Mouse (Mus musculus) ovary, postnatal 36 days (tissue): ENCODE results near the gene Fstl4.

Experiments used
- DNase-seq: peaks from one replicate; pipeline ENCODE4 v3.0.0; 2022; ENCODE audit warnings: low spot score, mixed read lengths

Fstl4 gene

GRCm38 (mm10) chr11:52764461-52764893 lies at the start of gene Fstl4:
Fstl4 (plus strand) TSS chr11:52764634.
- peak; percentile 29 for DNase-seq

GRCm38 (mm10) chr11:52718570-52718969 lies 45.9 kb upstream of the Fstl4 start:
- no peak for DNase-seq

DNA sequence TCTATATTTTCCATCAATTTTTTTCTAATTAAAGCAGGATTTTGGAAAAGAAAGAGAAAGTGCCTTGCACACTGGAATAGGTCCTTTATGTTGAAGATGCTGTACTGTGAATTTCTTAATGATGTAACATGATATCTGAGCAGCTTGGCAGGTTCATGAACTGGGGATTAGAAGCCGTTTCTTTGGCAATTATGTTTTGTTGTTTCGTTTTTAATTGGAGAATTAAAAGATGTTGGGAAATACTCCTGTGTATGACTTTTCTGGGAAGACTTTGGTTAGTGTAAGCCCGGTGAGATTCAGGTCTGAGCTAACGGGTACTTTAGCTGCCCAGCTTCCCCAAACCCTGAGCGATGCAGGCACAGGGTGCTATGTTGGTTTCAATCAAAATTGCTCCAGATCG lies 43.3 kb upstream of the Fstl4 start:
- no peak for DNase-seq

DNA sequence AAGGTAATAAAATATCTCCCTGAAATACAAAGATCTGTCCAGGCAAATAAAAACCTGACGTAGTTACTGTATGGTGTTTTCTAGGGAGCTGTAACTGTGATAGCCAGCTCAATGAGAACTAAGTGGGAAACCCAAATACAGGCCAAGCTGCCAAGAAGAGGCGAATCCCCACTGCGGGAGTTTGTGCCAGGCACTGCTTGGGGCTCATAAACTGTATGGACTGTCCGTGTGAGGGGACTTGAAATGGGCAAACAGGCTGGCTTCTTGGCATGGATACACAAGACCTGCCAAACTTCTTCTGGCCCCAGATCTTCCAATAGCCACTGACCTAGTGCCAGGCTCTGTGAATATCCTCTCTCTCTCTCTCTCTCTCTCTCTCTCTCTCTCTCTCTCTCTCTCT lies 41.7 kb upstream of the Fstl4 start:
- DNase-seq = no peak

DNA sequence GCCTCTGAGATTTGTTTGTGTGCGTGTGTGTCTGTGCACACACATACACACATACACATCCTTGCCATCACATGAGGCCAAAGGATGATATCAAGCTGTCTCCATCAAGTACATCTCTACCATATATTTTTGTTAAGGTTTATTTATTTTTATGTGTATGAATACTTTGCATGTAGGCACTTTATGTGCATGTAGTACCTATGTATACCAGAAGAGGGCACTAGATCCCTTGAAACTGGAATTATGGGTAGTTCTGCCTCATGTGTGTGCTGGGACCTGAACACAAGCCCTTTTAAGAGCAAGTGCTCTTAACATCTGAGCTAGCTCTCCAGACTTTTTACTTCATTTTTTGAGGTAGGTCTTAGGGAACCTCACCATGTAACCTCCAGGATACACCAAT lies 38.4 kb upstream of the Fstl4 start:
- DNase-seq = no peak

GRCm38 (mm10) chr11:52728479-52728878 lies 36.0 kb upstream of the Fstl4 start:
- no peak for DNase-seq

DNA sequence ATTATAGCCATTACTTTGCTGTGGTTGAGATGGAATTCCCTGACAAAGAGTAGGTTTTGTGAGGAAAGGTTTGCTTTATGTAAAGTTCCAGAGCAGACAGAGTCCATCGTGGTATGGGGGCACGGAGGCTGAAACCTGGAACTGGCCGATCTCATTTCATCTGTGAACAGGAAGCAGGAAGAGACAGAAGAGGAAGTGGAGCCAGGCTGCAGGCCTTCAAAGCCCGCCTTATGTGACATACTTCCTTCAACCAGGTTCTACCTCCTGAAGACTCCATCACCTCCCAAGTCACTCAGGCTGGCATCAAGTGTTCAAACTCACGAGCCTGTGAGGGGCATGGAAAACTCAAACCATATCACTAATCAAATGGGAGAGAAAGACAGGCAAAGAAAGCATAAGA lies 34.5 kb upstream of the Fstl4 start:
- DNase-seq = no peak

DNA sequence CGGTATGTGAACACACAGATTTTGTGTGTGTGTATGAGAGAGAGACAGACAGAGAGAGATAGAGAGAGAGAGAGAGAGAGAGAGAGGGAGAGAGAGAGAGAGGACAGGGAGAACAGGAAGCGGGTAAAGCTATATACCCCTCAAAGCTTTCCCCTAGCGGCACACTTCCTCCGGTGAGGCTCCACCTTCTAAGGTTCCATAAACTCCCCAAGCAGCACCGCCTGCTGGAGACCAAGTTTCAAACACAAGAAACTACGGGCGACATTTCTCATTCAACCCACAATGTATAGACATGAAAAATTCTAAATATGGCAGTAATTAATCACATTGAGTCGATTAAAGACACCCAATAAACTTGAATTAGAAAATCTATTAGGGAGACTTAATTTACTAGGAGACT lies 32.5 kb upstream of the Fstl4 start:
- no peak for DNase-seq

DNA sequence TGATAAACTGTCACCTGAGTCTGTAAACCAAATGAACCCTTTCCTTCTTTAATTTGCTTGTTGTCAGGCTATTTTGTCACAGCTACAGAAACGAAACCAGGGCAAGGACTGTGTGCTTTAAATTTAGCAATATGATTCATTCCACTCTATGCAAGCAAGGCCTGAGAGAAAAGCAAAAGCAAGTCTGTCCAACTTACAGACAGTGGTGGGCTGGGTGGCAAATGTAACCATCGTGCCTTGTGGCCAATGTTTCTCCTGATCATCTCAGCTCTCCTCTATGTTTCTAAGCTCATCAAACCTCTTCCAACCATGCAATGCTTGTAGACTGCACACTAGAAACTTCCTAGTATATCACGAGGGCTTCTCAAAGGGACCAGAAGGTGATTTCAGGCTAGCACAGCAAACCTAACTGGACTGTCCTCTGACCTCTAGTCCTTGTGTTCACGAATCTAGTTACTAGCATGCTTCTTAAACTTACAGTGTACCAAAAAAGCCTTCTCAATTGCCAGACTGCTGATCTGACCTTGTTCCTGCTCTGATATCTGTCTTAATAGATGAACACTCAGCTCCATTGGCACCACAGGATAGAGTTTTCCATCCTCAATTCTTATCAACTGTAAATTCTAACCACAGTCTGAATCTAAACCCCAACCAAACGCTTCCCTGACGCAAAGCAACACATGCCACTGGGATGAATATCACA lies 29.8 kb upstream of the Fstl4 start:
- no peak for DNase-seq

DNA sequence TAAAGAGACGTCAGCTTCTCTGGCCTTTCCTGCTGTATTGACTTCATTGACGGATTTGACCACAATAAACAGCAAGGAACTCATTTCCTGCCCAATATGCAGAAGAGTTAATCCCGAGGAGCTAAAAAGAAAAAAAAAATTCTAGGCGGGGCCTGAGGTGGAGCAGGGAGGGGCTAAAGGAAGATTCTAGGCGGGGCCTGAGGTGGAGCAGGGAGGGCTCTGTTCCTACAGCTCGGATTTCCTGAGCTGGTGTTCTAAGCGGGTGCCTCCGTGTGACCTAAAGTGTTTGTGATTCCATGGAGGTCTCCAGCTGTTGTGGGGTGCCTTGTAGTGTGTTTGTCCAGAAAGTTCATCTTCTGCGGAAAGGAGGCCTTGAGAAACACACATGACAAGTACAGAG lies 25.2 kb upstream of the Fstl4 start:
- no peak for DNase-seq

DNA sequence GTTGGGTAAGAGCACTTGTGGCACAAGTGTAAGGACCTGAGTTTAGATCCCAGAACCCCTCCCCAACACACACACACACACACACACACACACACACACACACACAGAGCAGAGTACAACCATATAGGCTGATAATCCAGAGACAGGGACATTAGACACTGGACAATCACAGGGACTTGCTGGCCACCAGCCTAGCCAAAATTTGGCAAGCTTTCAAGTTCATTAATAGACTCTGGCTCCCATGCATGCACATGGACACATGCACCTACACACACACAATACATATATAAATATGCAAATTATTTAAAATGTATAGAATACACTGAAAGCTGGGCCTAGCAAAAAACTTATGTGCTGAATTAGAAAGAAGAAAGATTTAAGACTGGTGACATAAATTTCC lies 24.0 kb upstream of the Fstl4 start:
- no peak for DNase-seq

DNA sequence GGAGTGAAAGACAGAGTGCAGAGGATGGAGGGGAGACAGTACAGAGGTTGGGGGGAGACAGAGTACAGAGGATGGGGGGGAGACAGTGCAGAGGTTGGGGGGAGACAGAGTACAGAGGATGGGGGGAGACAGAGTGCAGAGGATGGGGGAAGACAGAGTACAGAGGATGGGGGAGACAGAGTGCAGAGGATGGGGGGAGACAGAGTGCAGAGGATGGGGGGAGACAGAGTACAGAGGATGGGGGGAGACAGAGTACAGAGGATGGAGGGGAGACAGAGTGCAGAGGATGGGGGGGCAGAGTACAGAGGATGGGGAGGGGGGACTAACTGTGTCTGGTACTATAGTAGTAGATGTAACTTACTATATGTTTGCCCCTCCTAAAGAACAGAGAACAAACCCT lies 20.5 kb upstream of the Fstl4 start:
- no peak for DNase-seq

DNA sequence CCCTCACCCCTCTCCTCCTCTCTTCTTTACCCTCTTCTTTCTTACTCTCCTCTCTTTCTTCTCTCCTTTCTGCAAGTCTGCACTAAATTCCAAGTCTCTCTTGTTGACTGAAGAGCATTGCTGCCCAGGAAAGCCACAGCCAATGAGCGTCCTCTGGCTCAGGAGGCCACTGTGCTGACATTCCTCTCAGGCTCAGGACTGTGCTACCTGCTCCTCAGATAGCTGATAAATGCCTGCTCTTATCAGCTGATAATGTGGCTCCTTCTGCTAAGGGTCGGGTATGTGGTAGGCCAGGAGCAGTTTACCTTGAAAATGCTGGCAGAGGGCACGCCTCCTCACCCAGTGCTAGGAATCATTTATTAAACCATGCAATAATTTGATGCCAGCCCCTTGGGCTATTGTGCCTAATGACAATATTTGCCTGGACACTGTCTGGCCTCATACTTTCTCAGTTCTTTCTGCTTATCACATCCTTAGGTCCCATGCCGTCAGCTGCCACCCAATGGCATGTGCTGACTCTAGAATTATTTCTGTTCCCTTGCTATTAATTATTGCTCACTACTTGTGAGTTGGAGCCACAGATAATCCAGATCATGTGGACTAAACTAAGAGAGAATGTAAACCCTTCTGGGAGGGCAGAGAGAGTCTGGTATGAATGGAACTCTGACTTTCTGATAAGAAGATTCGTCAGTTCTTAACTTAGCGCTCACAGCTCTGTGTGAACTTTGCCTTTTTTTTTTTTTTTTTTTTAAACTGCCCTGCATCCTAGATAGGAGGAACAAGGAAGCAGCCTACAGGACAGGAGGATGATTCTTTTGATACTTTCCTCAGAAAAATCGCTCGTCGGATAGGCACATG lies 19.6 kb upstream of the Fstl4 start:
- DNase-seq = no peak

GRCm38 (mm10) chr11:52747206-52747605 lies 17.2 kb upstream of the Fstl4 start:
- no peak for DNase-seq

DNA sequence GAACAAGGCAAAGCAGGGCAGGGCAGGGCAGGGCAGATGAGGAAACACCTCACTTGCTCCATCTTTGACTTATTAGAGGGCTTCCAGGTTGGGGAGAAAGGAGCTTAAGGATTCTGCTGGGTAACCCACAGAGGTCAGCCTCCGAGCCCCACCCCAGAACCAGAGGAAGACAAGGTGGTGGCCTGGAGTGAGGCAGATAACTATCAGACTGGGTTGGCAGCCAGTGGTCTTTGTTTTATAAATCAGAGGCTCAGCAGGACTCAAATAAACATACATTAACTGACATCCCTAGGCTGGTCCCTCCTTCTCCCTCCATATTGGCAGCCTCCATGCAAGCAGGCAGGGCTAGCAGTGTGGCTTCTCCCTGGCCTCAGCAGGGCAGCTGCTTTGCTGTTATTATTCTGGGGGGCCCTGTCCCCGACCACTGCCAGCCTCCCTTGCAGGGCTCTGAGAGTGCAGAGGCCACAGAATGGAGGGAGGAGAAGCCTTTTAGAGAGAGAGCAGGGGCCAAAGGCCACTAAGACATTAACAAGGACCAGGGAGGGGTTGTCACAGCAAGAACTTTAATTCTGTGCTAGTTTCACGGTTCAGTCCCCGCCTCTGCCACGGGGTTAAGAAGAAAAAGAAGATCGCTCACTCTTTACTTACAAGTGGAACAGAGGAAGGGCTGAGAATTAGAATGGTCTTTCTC lies 16.5 kb upstream of the Fstl4 start:
- DNase-seq = no peak

GRCm38 (mm10) chr11:52749988-52750387 lies 14.4 kb upstream of the Fstl4 start:
- no peak for DNase-seq

DNA sequence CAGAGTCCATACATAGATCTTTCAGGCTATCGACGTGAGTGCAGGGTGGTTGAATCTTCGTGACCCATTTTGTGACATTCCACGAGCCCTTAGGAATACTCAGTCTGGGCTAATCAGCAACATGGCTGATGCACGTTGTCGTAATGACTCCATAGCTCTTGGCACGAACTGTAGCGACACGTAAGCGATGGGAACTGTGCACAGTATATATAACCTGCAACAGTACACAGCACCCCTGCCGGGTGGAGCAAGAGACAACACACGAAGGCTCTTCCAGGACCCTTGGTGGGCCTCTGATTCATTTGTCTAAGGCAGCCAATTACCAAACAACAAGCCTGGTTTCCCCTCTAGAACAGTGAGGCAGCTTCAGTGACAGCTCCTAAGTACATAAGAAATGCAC lies 11.9 kb upstream of the Fstl4 start:
- no peak for DNase-seq

DNA sequence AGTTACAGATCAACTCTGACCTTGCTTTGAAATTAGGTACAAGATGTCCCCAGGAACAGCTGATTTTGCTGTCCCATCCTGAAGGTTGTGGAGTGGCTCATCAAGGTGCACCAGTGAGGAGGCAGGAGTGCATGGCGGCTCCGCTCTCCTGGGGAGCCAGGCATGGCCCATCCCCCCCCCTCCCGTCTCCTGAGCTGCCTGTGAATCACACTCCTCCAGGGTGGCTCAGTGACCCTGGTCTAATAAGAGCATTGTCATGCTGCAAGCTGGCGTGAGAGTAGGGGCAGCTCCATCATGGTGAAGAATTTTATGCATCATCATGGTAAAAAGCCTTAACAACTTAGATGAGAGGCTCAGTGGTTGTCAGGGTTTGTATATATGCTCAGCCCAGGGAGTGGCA lies 11.2 kb upstream of the Fstl4 start:
- DNase-seq = no peak

DNA sequence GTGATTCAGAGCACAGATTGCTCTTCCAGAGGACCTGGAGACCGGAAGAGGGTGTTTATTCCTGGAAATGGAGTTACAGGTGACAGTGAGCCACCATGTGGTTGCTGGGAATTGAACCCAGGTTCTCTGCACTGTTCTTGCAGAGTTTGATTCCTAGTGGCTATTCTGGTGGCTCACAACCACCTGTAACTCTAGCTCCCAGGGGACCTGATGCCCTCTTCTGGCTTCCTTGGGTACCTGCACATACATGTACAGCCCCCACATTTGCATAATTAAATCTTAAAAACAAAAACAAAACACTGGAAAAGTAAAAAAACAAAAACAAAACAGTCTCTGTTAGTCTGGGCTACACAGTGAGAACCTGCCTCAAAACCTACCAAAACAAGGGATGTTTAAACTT lies 2.6 kb upstream of the Fstl4 start:
- no peak for DNase-seq

DNA sequence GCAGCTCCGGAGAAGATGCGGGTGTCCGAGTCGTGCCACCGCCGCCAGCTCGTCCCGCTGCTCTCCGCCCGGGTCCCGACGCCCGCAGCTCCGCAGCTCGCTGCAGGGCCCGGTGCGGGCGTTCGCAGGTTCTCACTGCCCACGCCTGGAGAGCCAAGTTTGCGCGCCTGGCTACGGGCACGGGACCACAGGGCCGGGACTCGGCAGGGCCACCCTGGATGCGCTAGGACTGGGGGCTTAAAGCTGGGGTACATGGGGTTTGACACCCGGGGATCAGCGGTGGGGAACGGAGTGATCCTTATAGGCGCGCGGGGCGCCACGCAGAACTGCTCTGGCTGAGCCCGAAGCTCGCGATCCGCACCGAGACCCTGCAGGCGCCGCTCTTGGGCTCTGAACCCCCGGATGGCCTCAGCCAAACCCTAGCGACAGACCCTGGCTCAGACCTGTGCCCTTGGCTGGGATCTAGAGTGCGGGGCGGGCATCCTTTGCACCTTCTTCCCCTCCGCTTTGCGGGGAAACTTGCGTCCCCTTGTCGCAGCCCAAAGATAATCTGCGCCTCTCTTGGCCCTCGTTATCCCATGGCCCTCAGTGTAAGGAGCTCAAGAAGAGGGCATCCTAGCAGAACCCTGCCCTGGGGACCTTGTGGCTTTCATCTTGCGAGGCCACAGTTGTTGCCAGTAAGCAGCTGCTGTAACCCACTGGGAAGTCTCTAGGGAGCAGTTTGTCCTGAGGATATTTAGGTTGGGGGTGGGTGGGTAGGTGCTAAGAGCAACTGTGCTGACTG lies 652 bp downstream of the Fstl4 start:
- peak; percentile 4 for DNase-seq

DNA sequence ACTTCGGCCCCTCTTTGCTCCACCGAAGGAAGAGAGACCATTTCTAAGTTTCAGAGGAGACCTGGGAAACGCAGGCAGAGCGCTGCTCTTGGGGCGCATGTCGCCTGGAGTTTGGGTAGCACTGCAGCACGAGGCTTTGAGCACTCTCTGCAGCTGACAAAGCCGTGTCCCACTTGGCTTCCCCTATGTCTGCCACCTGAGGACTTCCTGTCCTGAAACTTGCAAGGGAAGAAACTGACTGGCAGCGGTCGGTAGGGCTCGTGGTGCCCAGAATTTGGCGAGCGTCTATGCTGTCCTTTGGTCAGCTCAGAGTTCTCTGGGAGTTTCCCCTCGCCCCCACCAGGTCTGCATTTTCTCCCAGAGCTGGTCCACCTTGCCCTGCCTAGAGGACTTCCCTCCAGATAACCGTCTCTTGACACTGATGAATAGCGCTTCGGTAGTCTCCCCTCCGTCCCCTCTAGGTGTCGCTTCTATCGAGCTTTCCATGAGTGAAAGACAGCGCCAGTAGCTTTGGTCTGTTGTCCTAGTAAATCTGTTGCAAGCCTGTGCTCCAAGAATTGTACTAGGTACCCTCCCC lies 1.3 kb downstream of the Fstl4 start:
- no peak for DNase-seq

- DNase-seq = no peak
Observed at GRCm38 (mm10) chr11:52767921-52768320, 3.5 kb downstream of the Fstl4 start.
